Mouse (Mus musculus): ENCODE measurements around the gene Rbm17.
A peak's percentile ranks its signal among the peaks of the same experiment; 100 is the strongest.
"Not testable (repeated sequence)": the region's sequence is repeated elsewhere in the genome, so short reads cannot be mapped to it uniquely, and the experiment has no call there.

The Rbm17 gene

GRCm38 (mm10) chr2:11544342-11544741 is 59.6 kb downstream of the Rbm17 start:
- no peak for DNase-seq (ENCODE audit: low spot score)

GRCm38 (mm10) chr2:11543158-11543557 is 60.8 kb downstream of the Rbm17 start:
- DNase-seq (ENCODE audit: low spot score), result no peak

GRCm38 (mm10) chr2:11542640-11543039 is 61.3 kb downstream of the Rbm17 start:
- DNase-seq (ENCODE audit: low spot score), result peak; percentile 63

- DNase-seq (ENCODE audit: low spot score), result no peak
These were observed 61.8 kb downstream of the Rbm17 start for GRCm38 (mm10) chr2:11542121-11542520.

GRCm38 (mm10) chr2:11541528-11541927 is 62.4 kb downstream of the Rbm17 start:
- not testable (repeated sequence) for DNase-seq (ENCODE audit: low spot score)

- DNase-seq (ENCODE audit: low spot score), result no peak
These were observed 68.0 kb downstream of the Rbm17 start for GRCm38 (mm10) chr2:11535966-11536365.

Data from embryo, embryonic 10.5 days (tissue).